Mouse (Mus musculus) kidney, postnatal 0 days (tissue): ENCODE data around the gene Ip6k2. TPM values are rescaled to one million over a fixed set of nuclear protein-coding genes. Genes with fewer than 3 reads are reported as not detected.
A peak's percentile ranks its signal among the peaks of the same experiment; 100 is the strongest.

Experiments used
- ATAC-seq: fragments of 200-750 bp; cut with Nextera tagmentation; replicated peaks from 2 replicates; pipeline ENCODE4 v1.8.0; 2017; ENCODE audit warnings: low read depth, moderate number of reproducible peaks, moderate TSS enrichment, moderate library complexity; ENCODE audit not compliant: low FRiP score
- DNase-seq: peaks from one replicate; pipeline ENCODE4 v3.0.0-alpha.2; 2016; ENCODE audit warnings: low spot score
- H3K27ac ChIP-seq: fragments of 300-500 bp; sonication (generic); 2 replicates; pipeline ENCODE4 v1.5.1; 2014; ENCODE audit warnings: mild to moderate bottlenecking
- H3K27me3 ChIP-seq: fragments of 300-500 bp; sonication (generic); 2 replicates; pipeline ENCODE4 v1.6.1; 2014; ENCODE audit warnings: low read length, mixed read lengths; ENCODE audit not compliant: insufficient read depth
- H3K36me3 ChIP-seq: fragments of 300-500 bp; sonication (generic); 2 replicates; pipeline ENCODE4 v1.6.1; 2014; ENCODE audit warnings: low read length, mixed read lengths; ENCODE audit not compliant: insufficient read depth
- H3K4me1 ChIP-seq: fragments of 300-500 bp; sonication (generic); replicated peaks from 2 replicates; pipeline ENCODE4 v1.6.1; 2014; ENCODE audit warnings: antibody characterized with exemption, low read length, mixed read lengths; ENCODE audit not compliant: insufficient read depth
- H3K4me2 ChIP-seq: fragments of 300-500 bp; sonication (generic); 2 replicates; pipeline ENCODE4 v1.6.1; 2014; ENCODE audit warnings: mild to moderate bottlenecking, low read length, moderate library complexity, mixed read lengths
- H3K4me3 ChIP-seq: fragments of 300-500 bp; sonication (generic); replicated peaks from 2 replicates; pipeline ENCODE4 v1.5.1; 2014; ENCODE audit warnings: low read depth, low read length
- H3K9ac ChIP-seq: fragments of 300-500 bp; sonication (generic); 2 replicates; pipeline ENCODE4 v1.6.1; 2014; ENCODE audit warnings: low read depth, low read length
- H3K9me3 ChIP-seq: fragments of 300-500 bp; sonication (generic); replicated peaks from 2 replicates; pipeline ENCODE4 v1.6.1; 2016; ENCODE audit warnings: low read length, inconsistent platforms, mixed read lengths
- CTCF ChIP-seq: IDR thresholded peaks from 2 replicates; pipeline ENCODE4 v1.5.1; 2016; ENCODE audit warnings: antibody characterized with exemption, low read depth, mild to moderate bottlenecking, moderate library complexity
- WGBS: fragments of 180-500 bp; shearing (Covaris S2); extraction: QIAGEN DNeasy Blood & Tissue Kit; methylation state at CpG from one replicate; pipeline ENCODE4 v1.1.7; 2014; 5-methylcytosine and 5-hydroxymethylcytosine counted together
- microRNA-seq: library from miRNA; unstranded; fragments of <30 nt; microRNA quantifications from one replicate; pipeline ENCODE4, GENCODE M21; 2016
- polyA plus RNA-seq: library from polyadenylated mRNA; unstranded; fragments of >200 nt; fragmentation: Nextera tagmentation; extraction: Ambion mirVana; gene quantifications from 2 replicates; pipeline ENCODE4 v1.2.1, GENCODE M21; 2015

Gene Ip6k2
- polyA plus RNA-seq, 1 experiment from 2014 or later: 79.5 TPM

DNA sequence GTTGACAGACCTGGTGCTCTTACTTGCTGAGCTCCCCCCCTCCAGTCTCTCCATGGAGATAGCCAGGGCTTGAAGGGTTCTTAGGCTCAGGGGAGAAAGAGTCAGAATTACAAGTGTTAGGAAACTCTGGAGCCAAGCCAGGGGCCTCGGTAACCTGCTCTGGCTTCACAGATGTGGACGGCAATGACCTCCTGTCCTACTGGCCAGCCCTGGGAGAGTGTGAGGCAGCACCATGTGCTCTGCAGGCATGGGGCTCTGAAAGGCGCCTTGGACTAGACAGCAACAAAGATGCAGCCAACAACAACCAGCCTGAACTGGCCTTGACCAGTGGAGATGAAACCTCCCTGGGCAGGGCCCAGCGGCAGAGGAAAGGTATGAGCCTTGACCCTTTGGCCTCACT, 63.8 kb downstream of the Ip6k2 start:
- Histone ChIP-seq H3K4me3 (no peak overlapping the region), H3K36me3 (no peaks in the 10 kb centered on the region), H3K9ac (no peak overlapping the region), H3K27ac (no peak overlapping the region), H3K27me3 (no peaks in the 10 kb centered on the region), H3K4me2 (no peak overlapping the region), H3K9me3 (no peaks in the 10 kb centered on the region), H3K4me1 (no peaks in the 10 kb centered on the region)
- ATAC-seq: no peak
- no peak for TF ChIP-seq CTCF
- no peak for DNase-seq
- WGBS: 65% methylated on average over 4 of the region's 4 CpGs

DNA sequence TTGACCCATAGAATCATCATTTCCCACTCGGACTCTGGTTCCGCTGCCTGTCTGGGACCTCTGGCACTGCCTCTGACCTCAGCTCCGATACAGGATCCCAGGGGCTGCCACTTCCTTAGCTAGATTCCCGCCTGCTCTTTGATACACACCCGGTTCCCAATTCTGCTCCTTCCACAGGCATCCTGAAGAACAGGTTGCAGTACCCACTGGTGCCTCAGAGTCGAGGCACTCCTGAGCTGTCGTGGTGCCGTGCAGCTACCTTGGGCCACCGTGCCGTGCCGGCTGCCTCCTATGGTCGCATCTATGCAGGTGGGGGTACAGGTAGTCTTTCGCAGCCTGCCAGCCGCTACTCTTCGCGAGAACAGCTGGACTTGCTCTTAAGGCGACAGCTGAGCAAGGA, 64.8 kb downstream of the Ip6k2 start:
- Histone ChIP-seq H3K4me1 (0 out of 2 replicates have a peak, but pooled peaks cover 3% of the 10 kb centered on the region), H3K27ac (no peak overlapping the region), H3K4me3 (no peak overlapping the region), H3K27me3 (no peaks in the 10 kb centered on the region), H3K4me2 (no peak overlapping the region), H3K9ac (no peak overlapping the region), H3K36me3 (no peaks in the 10 kb centered on the region), H3K9me3 (no peaks in the 10 kb centered on the region)
- no peak for TF ChIP-seq CTCF
- 70% methylated on average over 17 of the region's 17 CpGs for WGBS
- ATAC-seq (no peak), DNase-seq (no peak)

DNA sequence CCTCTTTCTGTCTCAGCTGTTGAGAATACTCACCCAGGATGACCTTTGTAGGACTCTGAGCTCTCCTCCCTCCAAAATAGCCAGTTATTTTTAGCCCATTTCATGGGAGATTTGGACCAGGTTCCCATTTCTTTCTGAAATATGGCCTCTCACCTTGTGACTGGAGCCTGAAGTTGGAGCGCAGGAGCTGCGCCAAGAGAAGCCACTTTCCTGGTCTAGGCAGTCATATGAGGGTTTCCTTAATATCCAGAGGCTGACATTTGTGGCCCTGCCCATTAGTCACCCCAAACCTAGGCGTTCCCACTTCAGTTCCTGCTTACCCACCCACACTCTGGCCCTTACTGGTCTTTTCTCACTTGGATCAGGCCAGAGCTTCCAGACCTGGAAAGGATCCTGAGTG, 69.4 kb downstream of the Ip6k2 start, which contains the start of gene Slc26a6:
Gene Slc26a6, plus strand, starts transcription at position 308 of the 400 bp plus-strand sequence.
- H3K4me1 ChIP-seq: peaks cover 5% of the 10 kb centered on the region; the same call in 1 of the 2 replicates
- no peak for TF ChIP-seq CTCF
- 82% methylated on average over 3 of the region's 3 CpGs for WGBS
- DNase-seq (no peak), ATAC-seq (no peak)
- H3K9ac ChIP-seq: peak within 1 kb of the TSS; percentile 59
- no peaks in the 10 kb centered on the region for H3K9me3 ChIP-seq
- H3K4me3 ChIP-seq: peak within 1 kb of the TSS; percentile 67
- H3K27ac ChIP-seq: peak within 1 kb of the TSS; percentile 82
- no peaks in the 10 kb centered on the region for H3K27me3 ChIP-seq
- peak within 1 kb of the TSS; percentile 86 for H3K4me2 ChIP-seq
- no peaks in the 10 kb centered on the region for H3K36me3 ChIP-seq

DNA sequence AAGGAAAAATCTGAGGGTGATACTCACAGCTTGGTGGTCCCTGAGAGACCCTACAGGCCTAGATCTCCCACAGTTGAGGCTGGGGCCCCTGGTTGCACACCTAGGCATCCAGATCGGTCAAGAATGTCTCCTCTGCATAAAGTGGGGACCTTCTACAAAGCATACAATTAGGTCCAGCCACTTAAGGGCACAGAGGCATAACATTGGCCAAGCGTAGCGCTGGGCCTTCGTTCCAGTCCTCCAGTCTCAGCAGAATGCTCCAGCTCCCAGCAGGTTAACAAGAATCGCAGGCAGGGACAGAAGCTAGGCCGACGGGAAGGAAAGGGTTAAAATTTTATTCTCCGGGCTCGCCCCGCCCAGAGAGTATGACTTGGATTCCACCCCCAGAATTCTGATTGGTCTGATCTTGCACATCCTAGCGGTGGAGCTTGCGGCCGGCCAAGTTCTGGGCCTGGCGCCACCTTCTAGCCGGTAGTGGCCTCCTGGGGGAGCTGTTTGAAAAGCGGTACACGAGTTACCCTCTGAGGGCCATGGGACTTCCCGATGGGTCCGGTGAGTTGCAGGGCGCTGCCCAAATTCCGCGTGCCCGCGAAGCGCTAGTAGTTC, 70.1 kb downstream of the Ip6k2 start:
- peak overlapping the region; percentile 82 for H3K27ac ChIP-seq
- peak overlapping the region; percentile 86 for H3K4me2 ChIP-seq
- ATAC-seq: peak; percentile 90
- H3K36me3 ChIP-seq: no peaks in the 10 kb centered on the region
- no peaks in the 10 kb centered on the region for H3K27me3 ChIP-seq
- H3K9me3 ChIP-seq: no peaks in the 10 kb centered on the region
- peak overlapping the region; percentile 67 for H3K4me3 ChIP-seq
- peaks cover 5% of the 10 kb centered on the region; the same call in 1 of the 2 replicates for H3K4me1 ChIP-seq
- peak; percentile 77 for TF ChIP-seq CTCF
- peak; percentile 98 for DNase-seq
- peak overlapping the region; percentile 59 for H3K9ac ChIP-seq
- 2% methylated on average over 25 of the region's 25 CpGs for WGBS

DNA sequence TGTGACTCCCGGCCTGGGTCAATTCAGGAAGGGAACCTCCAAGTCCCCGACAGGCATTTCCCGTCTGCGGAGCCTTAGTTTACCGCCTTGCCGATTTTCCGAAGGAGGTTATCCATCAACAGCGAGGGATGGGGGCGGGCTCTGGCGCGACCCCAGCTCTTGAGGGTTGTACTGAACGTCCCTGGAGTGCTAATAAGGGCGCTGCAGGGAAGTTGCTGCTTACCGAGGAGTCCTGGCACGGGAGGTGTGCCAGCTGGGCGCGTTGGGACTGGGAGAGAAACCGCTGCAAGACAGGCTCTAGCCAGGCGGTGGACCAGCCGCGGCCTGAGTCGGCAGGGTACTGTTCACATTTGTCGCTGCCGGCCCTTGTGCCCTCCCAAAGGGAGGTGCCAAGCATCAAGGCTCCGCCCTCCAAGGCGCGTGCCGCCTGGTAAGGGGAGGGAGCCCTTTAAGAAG, 70.7 kb downstream of the Ip6k2 start:
- no peaks in the 10 kb centered on the region for H3K9me3 ChIP-seq
- ATAC-seq (peak; percentile 73), DNase-seq (peak; percentile 92)
- under 1% methylated on average over 28 of the region's 28 CpGs for WGBS
- peak overlapping the region; percentile 67 for H3K4me3 ChIP-seq
- peak overlapping the region; percentile 86 for H3K4me2 ChIP-seq
- H3K27ac ChIP-seq: peak overlapping the region; percentile 82
- H3K4me1 ChIP-seq: peaks cover 5% of the 10 kb centered on the region; the same call in 1 of the 2 replicates
- no peak for TF ChIP-seq CTCF
- no peaks in the 10 kb centered on the region for H3K27me3 ChIP-seq
- no peaks in the 10 kb centered on the region for H3K36me3 ChIP-seq
- H3K9ac ChIP-seq: peak overlapping the region; percentile 59

DNA sequence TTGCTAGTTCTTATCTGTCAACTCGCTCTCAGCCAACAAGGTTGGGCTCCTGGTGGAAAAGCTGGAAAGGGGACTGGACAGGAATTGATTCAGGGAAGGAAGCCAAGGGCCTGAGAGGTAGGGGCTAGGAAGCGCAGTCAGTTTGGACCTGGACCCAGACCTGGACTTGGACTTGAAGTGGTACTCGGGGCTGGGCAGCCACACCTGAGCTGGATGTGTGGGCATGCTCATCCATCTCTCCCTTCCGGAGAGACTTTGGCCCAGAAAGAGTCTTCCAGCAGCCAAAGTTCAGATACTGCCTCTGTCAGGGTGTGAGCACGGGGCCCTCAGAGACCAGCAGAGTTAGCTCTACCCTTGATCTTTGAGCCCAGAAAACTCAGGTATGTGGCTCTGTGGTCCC, 71.7 kb downstream of the Ip6k2 start:
- Histone ChIP-seq H3K9ac (no peak overlapping the region), H3K9me3 (no peaks in the 10 kb centered on the region), H3K4me1 (peaks cover 5% of the 10 kb centered on the region; the same call in 1 of the 2 replicates), H3K27me3 (no peaks in the 10 kb centered on the region), H3K4me3 (no peak overlapping the region; the same call in 1 of the 2 replicates), H3K4me2 (peak overlapping the region; percentile 86; the same call in 1 of the 2 replicates), H3K27ac (no peak overlapping the region), H3K36me3 (no peaks in the 10 kb centered on the region)
- WGBS: 63% methylated on average over 5 of the region's 5 CpGs
- ATAC-seq: no peak
- TF ChIP-seq CTCF: no peak
- DNase-seq: no peak

Small RNA genes lying within 50 kb of the gene (microRNA-seq; reads per million reads assigned to microRNA genes)
- not detected for gene Gm23156

Other genes with a start within 250 kb of the Ip6k2 start
- gene Impdh2, start 223.5 kb upstream of the Ip6k2 start, polyA plus RNA-seq: 118 and 132 TPM in 2 replicates
- gene Ndufaf3, start 216.4 kb upstream of the Ip6k2 start, polyA plus RNA-seq: 67.7 and 69.2 TPM in 2 replicates
- 102 and 114 TPM in 2 replicates for gene Dalrd3, start 213.9 kb upstream of the Ip6k2 start, polyA plus RNA-seq
- 67.6 and 75.9 TPM in 2 replicates for gene Wdr6, start 205.1 kb upstream of the Ip6k2 start, polyA plus RNA-seq
- gene P4htm, start 186.1 kb upstream of the Ip6k2 start, polyA plus RNA-seq: 8.3 and 8.6 TPM in 2 replicates
- 36.6 and 37.9 TPM in 2 replicates for gene Arih2, start 134.4 kb upstream of the Ip6k2 start, polyA plus RNA-seq
- 73.6 and 88.3 TPM in 2 replicates for gene Slc25a20, start 121.7 kb upstream of the Ip6k2 start, polyA plus RNA-seq
- 18.0 and 18.6 TPM in 2 replicates for gene Prkar2a, start 94.5 kb upstream of the Ip6k2 start, polyA plus RNA-seq
- 11.3 and 13.6 TPM in 2 replicates for gene Nckipsd, start 24.6 kb downstream of the Ip6k2 start, polyA plus RNA-seq
- gene Celsr3, start 42.5 kb downstream of the Ip6k2 start, polyA plus RNA-seq: 0.06 and 0.11 TPM in 2 replicates
- gene Slc26a6, start 69.5 kb downstream of the Ip6k2 start, polyA plus RNA-seq: 10.7 and 12.8 TPM in 2 replicates
- gene Tmem89, start 130.8 kb downstream of the Ip6k2 start, polyA plus RNA-seq: not detected in 2 replicates
- 662 and 717 TPM in 2 replicates for gene Uqcrc1, start 152.8 kb downstream of the Ip6k2 start, polyA plus RNA-seq
- gene Col7a1, start 169.8 kb downstream of the Ip6k2 start, polyA plus RNA-seq: 2.9 and 3.1 TPM in 2 replicates
- 0.11 TPM in 1 of 2 replicates, not detected in the other for gene Ucn2, start 202.2 kb downstream of the Ip6k2 start, polyA plus RNA-seq
- gene Pfkfb4, start 208.0 kb downstream of the Ip6k2 start, polyA plus RNA-seq: 5.8 and 7.9 TPM in 2 replicates